Mouse (Mus musculus): Measurements from ENCODE around the gene Abcg1. TPM values are rescaled to one million over a fixed set of nuclear protein-coding genes. Genes with fewer than 3 reads are reported as not detected.

Gene Abcg1
- polyA plus RNA-seq (2015; fragmentation: Nextera tagmentation; extraction: Ambion mirVana): 21.8 and 24.4 TPM in 2 replicates

- Histone ChIP-seq H3K27ac (peak within 1 kb of the TSS; percentile 89), H3K4me2 (replicated peaks) (peak within 1 kb of the TSS; percentile 95), H3K27me3 (peaks cover 11% of the 10 kb centered on the region; the same call in 1 of the 2 replicates), H3K4me1 (replicated peaks) (peaks cover 46% of the 10 kb centered on the region), H3K9ac (replicated peaks) (peak within 1 kb of the TSS; percentile 71), H3K9me3 (peaks cover 10% of the 10 kb centered on the region), H3K4me3 (replicated peaks) (peak within 1 kb of the TSS; percentile 82), H3K36me3 (no peaks in the 10 kb centered on the region)
- 2% methylated on average over 49 of the region's 49 CpGs for WGBS
- peak; percentile 90 for ATAC-seq
Measured at GRCm38 (mm10) chr17:31057151-31057890, at the start of gene Abcg1. TSS of gene Abcg1 (plus strand) at chr17:31057675.

GRCm38 (mm10) chr17:31008416-31008815, 49.1 kb upstream of the Abcg1 start:
- H3K27ac ChIP-seq: no peak overlapping the region
- no peaks in the 10 kb centered on the region for H3K4me1 ChIP-seq (replicated peaks)
- H3K4me3 ChIP-seq (replicated peaks): no peak overlapping the region
- H3K9ac ChIP-seq (replicated peaks): no peak overlapping the region
- no peaks in the 10 kb centered on the region for H3K9me3 ChIP-seq
- H3K4me2 ChIP-seq (replicated peaks): no peak overlapping the region
- H3K27me3 ChIP-seq: no peaks in the 10 kb centered on the region
- 90% methylated on average over 8 of the region's 8 CpGs for WGBS
- H3K36me3 ChIP-seq: no peaks in the 10 kb centered on the region
- no peak for ATAC-seq

- no peak overlapping the region for H3K27ac ChIP-seq
- no peak overlapping the region for H3K4me3 ChIP-seq (replicated peaks)
- H3K27me3 ChIP-seq: no peaks in the 10 kb centered on the region
- H3K4me2 ChIP-seq (replicated peaks): no peak overlapping the region
- no peaks in the 10 kb centered on the region for H3K4me1 ChIP-seq (replicated peaks)
- H3K9me3 ChIP-seq: peaks cover 10% of the 10 kb centered on the region; the same call in 1 of the 2 replicates
- ATAC-seq: peak; percentile 34; the same call in 1 of the 2 replicates
- no peaks in the 10 kb centered on the region for H3K36me3 ChIP-seq
- 37% methylated on average over 9 of the region's 9 CpGs for WGBS
- 0 out of 2 replicates have a peak overlapping the region, but pooled peaks have one; percentile 10 for H3K9ac ChIP-seq (replicated peaks)
Measured at GRCm38 (mm10) chr17:31011551-31012394, 45.7 kb upstream of the Abcg1 start.

GRCm38 (mm10) chr17:31018267-31018666, 39.2 kb upstream of the Abcg1 start:
- Histone ChIP-seq H3K27ac (no peak overlapping the region), H3K4me2 (replicated peaks) (no peak overlapping the region), H3K36me3 (no peaks in the 10 kb centered on the region), H3K9ac (replicated peaks) (no peak overlapping the region), H3K9me3 (peaks cover 11% of the 10 kb centered on the region; the same call in 1 of the 2 replicates), H3K4me1 (replicated peaks) (no peaks in the 10 kb centered on the region), H3K27me3 (no peaks in the 10 kb centered on the region), H3K4me3 (replicated peaks) (no peak overlapping the region)
- 72% methylated on average over 4 of the region's 4 CpGs for WGBS
- no peak for ATAC-seq

GRCm38 (mm10) chr17:31019505-31019904, 38.0 kb upstream of the Abcg1 start:
- no peak for ATAC-seq
- no peaks in the 10 kb centered on the region for H3K4me1 ChIP-seq (replicated peaks)
- H3K4me2 ChIP-seq (replicated peaks): no peak overlapping the region
- H3K36me3 ChIP-seq: no peaks in the 10 kb centered on the region
- 2% methylated on average over 2 of the region's 2 CpGs for WGBS
- H3K9ac ChIP-seq (replicated peaks): no peak overlapping the region
- H3K4me3 ChIP-seq (replicated peaks): no peak overlapping the region
- peaks cover 11% of the 10 kb centered on the region; the same call in 1 of the 2 replicates for H3K9me3 ChIP-seq
- no peaks in the 10 kb centered on the region for H3K27me3 ChIP-seq
- H3K27ac ChIP-seq: no peak overlapping the region

- Histone ChIP-seq H3K4me1 (replicated peaks) (no peaks in the 10 kb centered on the region), H3K4me3 (replicated peaks) (no peak overlapping the region), H3K9me3 (peaks cover 11% of the 10 kb centered on the region; the same call in 1 of the 2 replicates), H3K27me3 (no peaks in the 10 kb centered on the region), H3K9ac (replicated peaks) (no peak overlapping the region), H3K27ac (no peak overlapping the region), H3K36me3 (no peaks in the 10 kb centered on the region), H3K4me2 (replicated peaks) (no peak overlapping the region)
- no peak for ATAC-seq
- WGBS: 90% methylated on average over 2 of the region's 2 CpGs
Measured at GRCm38 (mm10) chr17:31020078-31020477, 37.4 kb upstream of the Abcg1 start.

- Histone ChIP-seq H3K9ac (replicated peaks) (no peak overlapping the region), H3K36me3 (no peaks in the 10 kb centered on the region), H3K27ac (no peak overlapping the region), H3K4me1 (replicated peaks) (no peaks in the 10 kb centered on the region), H3K9me3 (peaks cover 6% of the 10 kb centered on the region; the same call in 1 of the 2 replicates), H3K4me2 (replicated peaks) (no peak overlapping the region), H3K4me3 (replicated peaks) (no peak overlapping the region), H3K27me3 (no peaks in the 10 kb centered on the region)
- no peak for ATAC-seq
- WGBS: 83% methylated on average over 8 of the region's 8 CpGs
Measured at GRCm38 (mm10) chr17:31021276-31021675, 36.2 kb upstream of the Abcg1 start.

GRCm38 (mm10) chr17:31024125-31024781, 33.2 kb upstream of the Abcg1 start:
- WGBS: 81% methylated on average over 7 of the region's 7 CpGs
- no peak for ATAC-seq
- no peak overlapping the region for H3K9ac ChIP-seq (replicated peaks)
- no peak overlapping the region for H3K4me2 ChIP-seq (replicated peaks)
- no peaks in the 10 kb centered on the region for H3K4me1 ChIP-seq (replicated peaks)
- no peak overlapping the region for H3K27ac ChIP-seq
- no peaks in the 10 kb centered on the region for H3K9me3 ChIP-seq
- H3K36me3 ChIP-seq: no peaks in the 10 kb centered on the region
- no peaks in the 10 kb centered on the region for H3K27me3 ChIP-seq
- H3K4me3 ChIP-seq (replicated peaks): no peak overlapping the region

GRCm38 (mm10) chr17:31024782-31025125, 32.7 kb upstream of the Abcg1 start:
- Histone ChIP-seq H3K4me3 (replicated peaks) (no peak overlapping the region), H3K9me3 (no peaks in the 10 kb centered on the region), H3K4me1 (replicated peaks) (no peaks in the 10 kb centered on the region), H3K36me3 (no peaks in the 10 kb centered on the region), H3K9ac (replicated peaks) (no peak overlapping the region), H3K27me3 (no peaks in the 10 kb centered on the region), H3K4me2 (replicated peaks) (no peak overlapping the region), H3K27ac (no peak overlapping the region)
- 78% methylated on average over 5 of the region's 5 CpGs for WGBS
- no peak for ATAC-seq

GRCm38 (mm10) chr17:31026986-31027385, 30.5 kb upstream of the Abcg1 start:
- H3K27ac ChIP-seq: no peak overlapping the region
- no peaks in the 10 kb centered on the region for H3K27me3 ChIP-seq
- no peaks in the 10 kb centered on the region for H3K4me1 ChIP-seq (replicated peaks)
- H3K4me2 ChIP-seq (replicated peaks): no peak overlapping the region
- no peak overlapping the region for H3K4me3 ChIP-seq (replicated peaks)
- ATAC-seq: no peak
- no peaks in the 10 kb centered on the region for H3K36me3 ChIP-seq
- H3K9me3 ChIP-seq: no peaks in the 10 kb centered on the region
- no peak overlapping the region for H3K9ac ChIP-seq (replicated peaks)
- 87% methylated on average over 6 of the region's 6 CpGs for whole genome bisulfite sequencing

- ATAC-seq: no peak
- Histone ChIP-seq H3K27me3 (no peaks in the 10 kb centered on the region), H3K27ac (no peak overlapping the region), H3K4me2 (replicated peaks) (no peak overlapping the region), H3K9ac (replicated peaks) (no peak overlapping the region), H3K9me3 (no peaks in the 10 kb centered on the region), H3K4me1 (replicated peaks) (no peaks in the 10 kb centered on the region), H3K36me3 (no peaks in the 10 kb centered on the region), H3K4me3 (replicated peaks) (no peak overlapping the region)
- WGBS: 93% methylated on average over 6 of the region's 6 CpGs
Measured at GRCm38 (mm10) chr17:31027723-31028122, 29.8 kb upstream of the Abcg1 start.
